Mouse (Mus musculus) embryo, embryonic 11 days (tissue): ENCODE data around the gene Erc2.
A peak's percentile ranks its signal among the peaks of the same experiment; 100 is the strongest.

Experiments used
- DNase-seq: peaks from one replicate; pipeline ENCODE4 v3.0.0-alpha.2; 2015

Erc2 gene

GRCm38 (mm10) chr14:28093214-28093613 is 471.0 kb downstream of the Erc2 start:
- peak; percentile 45 for DNase-seq

DNA sequence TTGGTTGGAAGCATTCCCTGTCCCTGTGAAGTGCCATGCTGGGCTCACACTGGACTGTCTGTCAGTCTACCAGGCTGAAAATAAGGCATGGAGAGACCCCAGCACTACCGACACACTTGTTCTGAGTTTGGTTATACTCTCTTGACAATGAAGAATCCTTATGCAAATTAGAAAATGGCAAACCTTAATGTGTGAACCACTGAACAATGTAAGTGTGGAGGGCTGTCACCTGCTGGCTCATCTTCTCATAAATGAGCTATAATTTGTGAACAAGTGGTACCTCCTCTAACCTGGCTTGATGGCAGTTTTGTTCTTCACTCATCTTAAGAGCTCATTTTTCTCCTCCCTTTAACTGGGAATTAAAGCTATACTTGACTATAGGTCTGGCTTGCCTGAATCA is 471.7 kb downstream of the Erc2 start:
- DNase-seq: no peak

DNA sequence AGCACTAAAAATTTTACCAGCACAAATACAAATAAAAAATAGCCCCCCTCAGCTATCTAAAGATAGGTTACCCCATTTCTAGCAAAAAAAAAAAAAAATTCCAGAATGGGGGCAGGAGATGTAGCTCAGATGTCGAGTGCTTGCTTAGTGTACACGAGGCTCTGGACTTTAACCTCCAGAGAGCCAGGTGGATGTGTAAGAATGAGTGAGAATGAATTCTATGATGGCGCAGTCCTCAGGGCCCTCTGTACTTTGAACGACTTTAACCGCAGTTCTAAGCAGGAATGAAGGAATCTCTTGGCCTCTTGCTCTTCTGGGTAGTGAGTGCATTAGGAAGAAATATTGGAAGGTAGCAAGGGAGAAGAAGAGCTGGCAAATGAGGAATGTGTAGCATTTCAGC is 476.9 kb downstream of the Erc2 start:
- no peak for DNase-seq

- no peak for DNase-seq
These were observed 490.9 kb downstream of the Erc2 start for GRCm38 (mm10) chr14:28113121-28113520.

GRCm38 (mm10) chr14:28120851-28121250 is 498.6 kb downstream of the Erc2 start:
- DNase-seq: peak; percentile 23

- DNase-seq: peak; percentile 13
These were observed 504.6 kb downstream of the Erc2 start for GRCm38 (mm10) chr14:28126842-28127241.

- DNase-seq: no peak
These were observed 506.8 kb downstream of the Erc2 start for GRCm38 (mm10) chr14:28128999-28129398.

DNA sequence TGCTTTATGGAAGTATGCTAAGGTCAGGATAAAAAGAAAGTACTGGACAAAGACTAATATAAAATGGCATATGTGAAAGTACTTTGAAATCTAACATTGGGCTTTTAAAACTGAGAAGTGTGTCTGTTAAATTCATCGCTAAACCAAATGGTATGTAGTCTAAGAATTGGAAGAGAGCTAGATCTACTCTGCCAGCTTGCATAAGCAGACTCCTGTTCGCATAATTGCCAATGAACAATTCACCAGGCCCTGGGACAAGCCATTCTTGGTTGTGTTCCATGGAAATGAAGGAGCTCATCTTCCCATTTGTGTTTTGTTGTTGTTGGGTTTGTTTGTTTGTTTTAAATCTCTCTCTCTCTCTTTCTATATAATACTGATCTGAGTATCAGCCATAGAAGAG is 521.8 kb downstream of the Erc2 start:
- DNase-seq: no peak

DNA sequence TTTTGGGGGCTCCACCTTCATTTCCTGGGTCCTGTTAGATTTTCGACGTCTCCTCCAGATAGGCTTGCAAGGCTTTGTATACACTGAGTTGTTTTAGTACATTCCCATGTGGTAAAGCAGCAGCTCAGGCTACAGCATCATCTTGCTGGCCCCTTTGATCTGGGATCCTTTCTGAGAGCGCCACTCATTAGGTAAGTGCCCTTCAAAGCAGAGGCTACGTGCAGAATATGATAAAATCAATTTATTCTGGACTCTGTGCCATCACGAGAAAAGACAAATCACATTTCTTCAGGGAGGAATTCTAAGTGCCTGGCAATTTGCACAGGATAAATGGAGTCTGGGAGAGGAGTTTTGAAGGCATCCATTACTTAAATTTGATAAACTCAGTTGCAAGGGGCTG is 525.0 kb downstream of the Erc2 start:
- DNase-seq: peak; percentile 13

- DNase-seq: no peak
These were observed 528.7 kb downstream of the Erc2 start for GRCm38 (mm10) chr14:28150942-28151341.

- DNase-seq: no peak
These were observed 533.5 kb downstream of the Erc2 start for GRCm38 (mm10) chr14:28155706-28156105.

GRCm38 (mm10) chr14:28160852-28161251 is 538.6 kb downstream of the Erc2 start:
- no peak for DNase-seq

DNA sequence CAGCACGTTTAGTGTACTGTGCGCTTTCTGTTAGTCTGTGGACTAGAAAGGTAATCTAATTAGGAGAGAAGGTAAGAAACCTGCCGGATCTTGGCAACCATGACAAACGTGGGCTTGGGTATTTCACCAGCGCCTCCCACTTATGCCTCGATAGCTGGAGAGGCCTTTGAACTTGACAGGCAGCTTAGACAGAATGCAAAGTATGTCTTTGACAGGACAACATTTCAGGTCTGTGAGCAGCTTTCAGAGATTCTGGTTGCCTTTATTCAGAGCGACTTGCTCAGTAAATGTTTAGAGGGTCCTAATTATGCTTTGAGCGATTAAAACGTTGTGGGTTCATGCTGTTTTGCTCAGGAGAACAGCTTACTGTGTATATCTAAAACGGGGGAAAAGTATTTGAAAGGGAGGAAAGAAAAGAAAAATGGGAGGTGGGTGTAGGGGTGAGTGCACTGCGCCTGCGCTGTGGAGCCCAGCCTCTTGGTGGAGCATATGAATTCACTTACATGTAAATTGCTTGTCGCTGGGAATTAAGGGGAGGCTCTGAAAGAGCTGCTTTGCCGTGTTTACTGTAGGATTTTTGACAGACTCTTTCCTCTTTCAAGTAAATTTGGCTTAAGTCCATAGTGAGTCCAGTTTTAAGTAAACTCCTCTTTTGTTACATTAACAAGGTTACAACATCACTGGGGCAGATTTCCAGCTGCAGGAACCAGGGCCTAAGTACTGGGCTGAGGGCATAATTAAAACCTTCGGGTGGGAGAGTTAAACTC is 542.6 kb downstream of the Erc2 start:
- DNase-seq: peak; percentile 64

GRCm38 (mm10) chr14:28165621-28166211 is 543.5 kb downstream of the Erc2 start:
- DNase-seq: peak; percentile 41

GRCm38 (mm10) chr14:28170711-28171110 is 548.5 kb downstream of the Erc2 start:
- no peak for DNase-seq

DNA sequence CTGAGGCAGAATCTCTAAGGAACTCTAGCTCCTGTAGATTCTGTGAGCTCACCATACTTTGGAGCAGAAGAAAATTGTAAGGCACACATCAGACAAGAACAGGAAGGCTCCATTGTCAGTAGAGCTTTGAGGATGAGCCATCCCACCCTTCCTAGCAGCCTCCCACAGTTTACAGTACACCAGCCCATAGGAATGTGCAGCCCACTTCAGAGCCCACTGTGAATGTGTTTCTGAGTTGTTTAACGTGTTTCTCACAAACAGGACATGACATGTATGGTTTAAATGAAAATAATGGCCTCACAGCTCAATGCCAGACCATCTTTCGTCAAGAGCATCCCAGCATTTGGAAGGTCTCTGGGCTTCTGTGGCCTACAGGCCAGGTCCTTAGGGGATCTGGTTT is 549.1 kb downstream of the Erc2 start:
- no peak for DNase-seq

DNA sequence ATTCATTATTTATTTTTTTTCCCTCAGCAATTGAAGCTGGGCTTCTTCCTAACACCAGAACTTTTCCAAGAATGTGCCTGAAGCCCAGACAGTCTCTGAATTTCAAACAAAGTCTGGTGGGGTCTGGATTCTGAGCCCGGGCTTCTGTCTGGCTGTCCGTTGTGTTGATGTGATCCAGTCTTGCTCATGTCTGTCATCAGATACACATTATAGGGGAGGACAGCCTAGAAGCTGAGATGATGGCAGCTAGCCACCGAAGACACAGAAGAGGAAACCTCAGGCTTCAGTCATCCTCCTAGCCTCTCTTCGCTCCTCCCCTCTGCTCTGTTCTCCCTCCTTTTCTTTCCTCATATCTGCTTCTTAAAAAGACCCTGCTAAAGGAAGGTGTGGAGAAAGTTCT is 551.5 kb downstream of the Erc2 start:
- DNase-seq: no peak

- DNase-seq: no peak
These were observed 559.0 kb downstream of the Erc2 start for GRCm38 (mm10) chr14:28181070-28181825.

- peak; percentile 69 for DNase-seq
These were observed 570.6 kb downstream of the Erc2 start for GRCm38 (mm10) chr14:28192711-28193364.

GRCm38 (mm10) chr14:28203874-28204273 is 581.6 kb downstream of the Erc2 start:
- no peak for DNase-seq

DNA sequence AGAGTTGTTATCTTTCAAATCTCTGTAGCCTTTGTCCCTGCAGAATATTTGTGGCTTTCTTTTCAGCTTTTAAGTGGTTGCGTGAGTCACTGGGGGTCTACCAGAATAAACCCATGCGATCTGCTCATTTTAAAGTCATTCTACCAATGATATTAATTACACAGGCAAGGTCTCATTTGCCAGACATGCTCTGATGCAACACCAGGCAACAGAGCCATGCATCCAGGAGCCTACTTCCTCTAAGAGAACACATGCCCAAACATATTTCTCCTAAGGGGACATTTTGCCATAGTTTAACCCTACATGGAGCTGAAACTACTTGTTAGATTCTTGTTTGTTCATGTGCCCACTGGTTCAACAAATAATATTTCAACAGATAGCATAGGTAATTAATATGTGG is 584.1 kb downstream of the Erc2 start:
- DNase-seq: no peak

DNA sequence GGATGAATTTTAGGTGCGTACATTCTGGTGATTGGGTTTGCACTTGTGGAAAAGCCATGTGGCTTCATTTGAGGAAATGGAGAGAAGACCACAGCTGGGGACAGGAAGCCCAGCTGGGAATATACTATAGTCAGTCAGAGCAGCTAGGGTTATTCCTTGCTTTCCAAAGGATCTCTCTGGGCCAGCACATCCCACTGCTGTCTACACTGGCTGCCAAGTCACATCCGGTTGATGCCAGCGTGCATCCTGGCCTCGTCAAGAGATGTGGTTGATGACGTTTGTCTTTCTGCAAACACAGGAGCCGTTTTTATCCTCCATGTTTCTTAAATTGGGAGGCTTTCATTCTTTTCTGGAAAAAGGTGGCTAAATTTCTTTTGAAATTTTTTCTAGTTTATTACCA is 603.3 kb downstream of the Erc2 start:
- DNase-seq: no peak

- DNase-seq: no peak
These were observed 608.3 kb downstream of the Erc2 start for GRCm38 (mm10) chr14:28230563-28230962.
